Mouse (Mus musculus) embryonic fibroblast, embryonic 13.5 days (primary cell): ENCODE measurements at regions not wholly inside any gene's neighbourhood (a gene's known extent, or its start where the extent isn't known, plus 50 kb on each side); places are given as distances from the start of the nearest gene placed in this dataset.
A peak's percentile ranks its signal among the peaks of the same experiment; 100 is the strongest.

Experiments
- CTCF ChIP-seq: IDR thresholded peaks from 2 replicates; pipeline ENCODE4 v1.5.1; 2011; ENCODE audit warnings: mild to moderate bottlenecking, control low read depth, low read length, moderate library complexity, borderline replicate concordance; ENCODE audit not compliant: insufficient read depth
- POLR2A ChIP-seq: IDR thresholded peaks from 2 replicates; pipeline ENCODE4 v1.6.1; 2011; ENCODE audit warnings: low read depth, mild to moderate bottlenecking, control low read depth, low read length, moderate library complexity

GRCm38 (mm10) chr12:45187149-45187548, 112.6 kb upstream of the Stxbp6 start:
- TF ChIP-seq CTCF: peak; percentile 36; the same call in 1 of the 2 replicates
- no peak for TF ChIP-seq POLR2A
